In the genomic region with DNA sequence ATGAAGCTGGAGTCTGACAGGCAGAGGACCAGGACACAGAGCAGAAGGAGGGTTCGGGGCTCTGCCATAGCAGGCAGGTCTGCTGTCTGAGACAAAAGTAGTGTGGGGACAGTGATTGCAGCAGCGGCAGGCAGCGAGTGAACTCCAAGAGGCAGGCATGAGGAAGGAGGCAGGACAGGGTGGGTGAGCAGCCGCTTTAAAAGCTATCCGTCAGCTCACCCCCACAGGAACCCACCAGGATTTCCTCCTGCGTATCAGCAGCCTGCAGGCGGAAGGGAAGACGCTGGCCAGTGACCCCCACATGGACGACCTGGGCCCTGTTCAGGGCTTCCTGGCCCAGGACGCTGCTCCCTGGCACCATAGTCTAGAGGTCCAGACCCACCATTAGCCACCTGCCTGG, we compare ENCODE assay signal across 8 mouse cellular contexts. TPM values are rescaled to one million over a fixed set of nuclear protein-coding genes. Genes with fewer than 3 reads are reported as not detected.
DNase-seq lines count a peak whose midpoint lies in the region; ATAC-seq lines count a peak whose summit lies in the region.

A gene (minus strand): TSS at position 217 of the 400 bp plus-strand sequence.

- H3K9ac ChIP-seq in neural tube, embryonic 11.5 days (ENCODE audit: low read length) = no peak within 1 kb of the TSS
- no peak within 1 kb of the TSS for H3K9ac ChIP-seq in liver, embryonic 11.5 days (ENCODE audit: low read depth, low read length)
- H3K9ac ChIP-seq in neural tube, embryonic 15.5 days (replicated peaks) = no peak within 1 kb of the TSS

- 63% methylated on average over 10 of the region's 10 CpGs for WGBS in neural tube, embryonic 11.5 days
- 19% methylated on average over 10 of the region's 10 CpGs for WGBS in liver, embryonic 11.5 days
- 58% methylated on average over 10 of the region's 10 CpGs for WGBS in neural tube, embryonic 15.5 days

- ATAC-seq in neural tube, embryonic 11.5 days (ENCODE audit: insufficient read depth, low FRiP score, low TSS enrichment) = no peak
- no peak for ATAC-seq in liver, embryonic 11.5 days (replicated peaks; ENCODE audit: low FRiP score)
- ATAC-seq in neural tube, embryonic 15.5 days (ENCODE audit: low FRiP score) = no peak

- H3K4me2 ChIP-seq in neural tube, embryonic 11.5 days (ENCODE audit: low read depth) = no peak within 1 kb of the TSS
- H3K4me2 ChIP-seq in liver, embryonic 11.5 days = peak within 1 kb of the TSS; percentile 35
- H3K4me2 ChIP-seq in neural tube, embryonic 15.5 days = peak within 1 kb of the TSS; percentile 13; the same call in 1 of the 2 replicates

- no peak for DNase-seq in neural tube, embryonic 11.5 days (ENCODE audit: low spot score)
- no peak for DNase-seq in neural tube, embryonic 10.5 days (ENCODE audit: extremely low spot score, low spot score)
- peak; percentile 67 to 86 for DNase-seq in heart, adult 9 months (ENCODE audit: low spot score in 2 of 2)
- peak; percentile 55 to 56 for DNase-seq in kidney, adult 8-10 months
- DNase-seq in liver, embryonic 11.5 days (ENCODE audit: low spot score) = no peak
- no peak for DNase-seq in thymus, postnatal 0 days (ENCODE audit: low spot score)
- DNase-seq in testis, postnatal 10 days (ENCODE audit: low spot score) = no peak

- H3K9me3 ChIP-seq in neural tube, embryonic 11.5 days (ENCODE audit: control insufficient read depth, low read length) = no peaks in the 10 kb centered on the region
- H3K9me3 ChIP-seq in liver, embryonic 11.5 days (ENCODE audit: control insufficient read depth, low read length) = no peaks in the 10 kb centered on the region
- H3K9me3 ChIP-seq in neural tube, embryonic 15.5 days (replicated peaks) = no peaks in the 10 kb centered on the region

- peaks cover 26% of the 10 kb centered on the region for H3K36me3 ChIP-seq in neural tube, embryonic 11.5 days (ENCODE audit: control insufficient read depth, insufficient read depth, low read length)
- H3K36me3 ChIP-seq in liver, embryonic 11.5 days (ENCODE audit: control insufficient read depth, insufficient read depth, low read length) = peaks cover 33% of the 10 kb centered on the region
- peaks cover 32% of the 10 kb centered on the region for H3K36me3 ChIP-seq in neural tube, embryonic 15.5 days

- H3K4me1 ChIP-seq in neural tube, embryonic 11.5 days (ENCODE audit: control insufficient read depth, insufficient read depth, low read length) = no peaks in the 10 kb centered on the region
- H3K4me1 ChIP-seq in liver, embryonic 11.5 days (replicated peaks; ENCODE audit: control insufficient read depth, insufficient read depth, low read length) = peaks cover 24% of the 10 kb centered on the region
- H3K4me1 ChIP-seq in neural tube, embryonic 15.5 days = 0 out of 2 replicates have a peak, but pooled peaks cover 5% of the 10 kb centered on the region

- no peaks in the 10 kb centered on the region for H3K27me3 ChIP-seq in neural tube, embryonic 11.5 days (ENCODE audit: control insufficient read depth, insufficient read depth, low read length)
- H3K27me3 ChIP-seq in liver, embryonic 11.5 days (replicated peaks; ENCODE audit: control insufficient read depth, insufficient read depth, low read length) = peaks cover 7% of the 10 kb centered on the region; the same call in 1 of the 2 replicates
- no peaks in the 10 kb centered on the region for H3K27me3 ChIP-seq in neural tube, embryonic 15.5 days (replicated peaks)

- no peak within 1 kb of the TSS for H3K27ac ChIP-seq in neural tube, embryonic 11.5 days (ENCODE audit: low read depth, low read length)
- H3K27ac ChIP-seq in liver, embryonic 11.5 days (ENCODE audit: low read depth, low read length) = no peak within 1 kb of the TSS
- 0 out of 2 replicates have a peak within 1 kb of the TSS, but pooled peaks have one; percentile 28 for H3K27ac ChIP-seq in neural tube, embryonic 15.5 days (replicated peaks)

- H3K4me3 ChIP-seq in neural tube, embryonic 11.5 days (ENCODE audit: low read depth, low read length) = no peak within 1 kb of the TSS
- peak within 1 kb of the TSS; percentile 28 for H3K4me3 ChIP-seq in liver, embryonic 11.5 days (ENCODE audit: low read depth, low read length)
- H3K4me3 ChIP-seq in neural tube, embryonic 15.5 days (replicated peaks) = peak within 1 kb of the TSS; percentile 9; the same call in 1 of the 2 replicates

RNA-seq across cellular contexts. Expression of the gene that starts here (rescaled TPM):
- polyA plus RNA-seq in neural tube, embryonic 11.5 days (2014; fragmentation: Nextera tagmentation; extraction: Ambion mirVana) = 18.7 and 23.8 TPM in 2 replicates
- 25.3 and 39.9 TPM in 2 replicates for polyA plus RNA-seq in liver, embryonic 11.5 days (2014; fragmentation: Nextera tagmentation; extraction: Ambion mirVana)
- polyA plus RNA-seq in neural tube, embryonic 15.5 days (2015; fragmentation: Nextera tagmentation; extraction: Ambion mirVana) = 16.9 and 18.1 TPM in 2 replicates
- 8.0 and 8.8 TPM in 2 replicates for polyA plus RNA-seq in thymus, postnatal 0 days (2015; fragmentation: Nextera tagmentation; extraction: Ambion mirVana)

Comparison
In these comparisons a context has a peak if more than half of its experiments do, and no peak if none do; other contexts are left out.
1. DNase-seq: peak in heart, adult 9 months (2 of 2) and kidney, adult 8-10 months (2 of 2); none in neural tube, embryonic 11.5 days (single experiment), neural tube, embryonic 10.5 days (single experiment), liver, embryonic 11.5 days (single experiment), thymus, postnatal 0 days (single experiment) and testis, postnatal 10 days (single experiment).